Mouse (Mus musculus): ENCODE results near the gene Osm. TPM values are rescaled to one million over a fixed set of nuclear protein-coding genes. Genes with fewer than 3 reads are reported as not detected.
A peak's percentile ranks its signal among the peaks of the same experiment; 100 is the strongest.

Gene Osm
- total RNA-seq, 2 experiments from 2014 or later = not detected

DNA sequence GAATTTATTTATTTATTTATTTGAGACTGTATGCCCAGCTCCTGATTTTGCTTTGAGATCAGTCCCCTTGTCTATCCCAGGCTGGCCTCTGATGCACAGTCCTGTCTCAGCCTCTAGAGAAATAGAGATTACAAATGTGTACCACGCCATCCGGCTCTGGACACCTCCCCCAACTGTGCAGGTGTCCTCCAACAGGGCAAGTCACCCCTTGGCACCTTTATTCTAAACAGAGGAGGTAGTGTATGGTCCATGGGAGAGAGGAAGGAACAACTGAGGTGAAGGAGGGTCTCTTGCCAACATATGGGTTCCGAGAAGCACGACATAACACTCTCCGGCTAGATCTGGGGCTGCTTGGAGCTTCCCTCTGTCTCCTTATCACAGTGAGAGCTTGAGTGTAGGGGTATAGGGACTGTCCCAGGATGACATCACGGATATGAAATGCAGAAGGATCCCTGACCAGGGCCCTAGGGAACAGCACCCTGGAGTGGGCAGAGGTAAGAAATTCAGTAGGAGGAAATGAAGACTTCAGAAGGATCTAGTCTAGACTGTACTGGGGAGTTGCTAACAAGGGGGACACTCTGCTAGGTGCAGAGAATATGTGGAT lies 1.1 kb upstream of the Osm start:
- no peak for DNase-seq (ENCODE audit: low spot score in 2 of 2)
- intact Hi-C loops (cut with DNase I) = no loop called here

DNA sequence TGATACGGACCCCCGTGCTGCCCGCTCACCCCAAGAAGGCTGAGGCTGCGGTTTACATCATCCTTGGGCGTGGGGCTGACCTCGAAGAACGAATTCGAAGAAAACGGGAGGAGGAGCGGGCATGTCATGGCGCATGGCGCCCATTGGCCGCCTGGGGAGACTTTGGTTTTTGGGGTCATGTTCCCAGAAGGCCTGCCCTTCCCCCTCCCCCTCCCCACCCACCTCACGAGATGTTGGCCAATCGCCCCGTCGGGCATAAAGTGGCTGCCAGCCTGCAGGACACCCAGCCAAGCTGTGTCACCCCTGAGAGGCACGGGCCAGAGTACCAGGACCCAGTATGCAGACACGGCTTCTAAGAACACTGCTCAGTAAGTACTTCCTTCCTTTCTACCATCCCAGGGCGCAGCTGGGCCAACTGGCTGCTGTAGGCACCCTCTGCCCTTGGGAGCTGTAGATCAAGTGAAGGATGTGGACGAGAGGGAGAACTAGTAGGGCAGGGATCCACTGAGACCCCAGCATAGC lies 387 bp downstream of the Osm start:
- intact Hi-C loops (cut with DNase I) = no loop called here

DNA sequence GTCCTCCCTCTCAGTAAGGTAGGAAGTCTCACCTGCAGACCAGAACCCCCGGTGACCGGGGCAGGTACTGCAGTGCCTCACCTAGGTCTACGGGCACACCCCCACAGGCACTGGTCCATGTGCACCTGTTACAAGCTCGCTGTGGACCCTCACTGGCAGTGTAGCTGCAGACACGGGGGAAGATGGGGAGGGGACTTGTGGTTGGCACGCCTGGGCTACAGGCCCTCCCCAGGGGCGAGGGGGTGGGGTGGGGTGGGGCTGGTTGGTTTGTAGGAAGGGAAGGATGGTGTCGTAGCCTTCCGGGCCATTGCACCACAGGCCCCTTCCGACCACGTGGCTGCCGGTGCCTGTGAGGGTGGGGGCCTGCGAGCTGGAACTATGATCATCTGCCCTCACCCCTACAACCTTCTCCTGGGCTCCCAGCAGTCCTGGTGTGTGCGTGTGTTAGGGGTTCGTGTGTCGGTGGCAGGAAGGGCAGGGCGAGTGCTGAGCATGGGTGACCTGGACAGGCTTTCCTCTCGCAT lies 1.2 kb downstream of the Osm start:
- no peak for DNase-seq (ENCODE audit: low spot score in 2 of 2)
- intact Hi-C loops (cut with DNase I) = no loop called here

More for the DNA sequence above, 387 bp downstream of the Osm start:
- no peak for DNase-seq (ENCODE audit: low spot score in 2 of 2)

DNA sequence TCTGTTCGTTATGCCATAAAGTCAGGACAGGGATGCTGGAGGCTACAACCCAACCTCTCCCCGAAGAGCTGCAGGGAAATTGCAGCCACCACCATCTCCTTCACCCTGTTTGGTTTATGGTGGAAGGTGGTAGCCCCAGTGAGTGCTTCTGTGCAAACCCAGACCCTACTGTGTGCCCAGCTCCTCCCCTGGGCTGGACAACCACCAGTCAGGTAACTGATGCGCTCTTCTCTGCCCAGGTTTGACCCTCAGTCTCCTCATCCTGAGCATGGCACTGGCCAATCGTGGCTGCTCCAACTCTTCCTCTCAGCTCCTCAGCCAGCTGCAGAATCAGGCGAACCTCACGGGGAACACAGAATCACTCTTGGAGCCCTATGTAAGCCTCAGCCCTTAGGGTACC lies 1.9 kb downstream of the Osm start:
- no peak for DNase-seq (ENCODE audit: low spot score in 2 of 2)
- intact Hi-C loops (cut with DNase I) = no loop called here

DNA sequence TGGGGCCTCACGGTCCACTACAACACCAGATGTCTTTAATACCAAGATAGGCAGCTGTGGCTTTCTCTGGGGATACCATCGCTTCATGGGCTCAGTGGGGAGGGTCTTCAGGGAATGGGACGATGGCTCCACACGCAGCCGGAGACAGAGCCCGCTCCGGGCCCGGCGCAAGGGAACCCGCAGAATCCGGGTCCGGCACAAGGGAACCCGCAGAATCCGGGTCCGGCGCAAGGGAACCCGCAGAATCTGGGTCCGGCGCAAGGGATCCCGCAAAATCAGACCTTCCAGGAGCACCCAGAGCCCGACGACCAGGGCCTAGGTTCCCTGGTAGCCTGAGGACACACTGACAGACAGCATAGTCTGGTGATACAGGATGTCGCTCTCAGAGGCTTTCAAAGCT lies 3.5 kb downstream of the Osm start:
- intact Hi-C loops (cut with DNase I) = no loop called here
- DNase-seq (ENCODE audit: low spot score in 2 of 2) = no peak

DNA sequence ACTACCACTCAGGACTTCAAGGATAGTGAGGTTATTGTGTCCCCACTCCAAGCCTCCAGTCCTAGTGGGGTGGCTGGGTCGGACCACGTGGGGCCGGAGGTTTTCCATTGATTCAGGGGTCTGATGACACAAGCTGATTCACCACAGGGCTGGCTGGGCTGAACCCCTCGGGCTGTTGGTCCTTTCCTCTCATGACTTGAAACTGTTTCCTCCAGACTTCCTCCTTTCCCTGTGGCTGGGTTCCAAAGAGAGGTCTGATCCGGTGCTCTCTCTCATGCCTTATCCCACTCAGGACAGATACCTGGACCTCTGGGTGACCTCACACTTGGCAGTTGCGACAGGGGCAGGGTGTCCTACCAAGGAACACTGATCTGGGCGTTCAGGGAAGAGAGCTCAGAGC lies 3.9 kb downstream of the Osm start:
- intact Hi-C loops (cut with DNase I) = no loop called here
- no peak for DNase-seq (ENCODE audit: low spot score in 2 of 2)

DNA sequence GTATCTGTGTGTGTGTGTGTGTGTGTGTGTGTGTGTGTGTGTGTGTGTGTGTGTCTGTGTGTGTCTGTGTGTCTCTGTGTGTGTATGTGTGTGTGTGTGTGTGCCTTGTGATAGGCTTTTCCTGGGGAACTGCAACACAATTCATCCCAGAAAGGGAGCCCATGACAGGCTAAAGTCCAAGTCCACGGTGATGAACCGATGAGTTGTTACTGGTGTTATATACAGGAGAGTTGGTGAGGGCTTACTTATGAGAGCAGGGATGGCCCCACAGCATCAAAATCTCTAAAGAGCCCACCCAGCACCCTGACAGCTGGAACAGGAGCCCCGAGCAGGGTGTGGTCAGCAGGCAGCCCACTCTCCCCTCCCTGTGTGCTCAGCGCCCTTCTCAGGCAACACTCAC lies 5.0 kb downstream of the Osm start:
- intact Hi-C loops (cut with DNase I) = no loop called here
- DNase-seq (ENCODE audit: low spot score in 2 of 2) = no peak

DNA sequence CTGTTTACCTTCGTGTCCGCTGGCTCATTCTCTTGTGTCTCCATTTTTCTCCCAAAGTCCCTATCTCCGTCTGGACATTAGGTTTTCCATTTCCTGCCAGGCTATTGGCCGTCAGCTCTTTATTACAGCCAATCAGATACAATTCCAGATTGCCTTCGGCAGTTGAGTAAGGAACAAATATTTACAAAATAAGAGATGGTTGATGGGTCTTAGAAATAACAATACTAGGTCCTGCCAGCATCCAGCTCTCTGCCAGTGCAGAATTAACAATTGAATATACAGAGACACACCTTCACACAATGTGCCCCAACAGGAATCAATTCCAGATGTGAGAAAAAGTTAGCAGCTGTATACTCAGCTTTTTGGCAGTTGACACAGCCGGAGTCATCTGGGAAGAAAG lies 9.9 kb downstream of the Osm start:
- no peak for DNase-seq (ENCODE audit: low spot score in 2 of 2)
- intact Hi-C loops (cut with DNase I) = no loop called here

DNA sequence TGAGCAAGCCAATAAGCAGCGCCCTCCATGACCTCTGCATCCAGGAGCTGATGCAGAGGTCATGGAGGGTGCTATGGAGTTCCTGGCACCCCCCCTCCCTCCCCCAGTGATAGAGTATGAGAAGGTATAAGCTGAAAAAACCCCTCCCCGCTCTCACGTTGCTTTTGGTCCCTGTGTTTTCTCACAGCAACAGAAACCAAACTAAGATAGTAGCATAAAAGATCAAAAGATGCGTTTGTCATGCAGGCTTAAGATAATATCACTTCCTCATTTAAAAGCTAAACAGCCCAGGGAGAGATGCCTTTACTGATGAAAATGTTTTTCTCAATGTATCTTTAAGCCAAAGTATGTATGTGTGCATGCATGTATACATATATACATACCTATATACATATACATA lies 10.4 kb downstream of the Osm start:
- intact Hi-C loops (cut with DNase I) = no loop called here
- DNase-seq (ENCODE audit: low spot score in 2 of 2) = no peak

DNA sequence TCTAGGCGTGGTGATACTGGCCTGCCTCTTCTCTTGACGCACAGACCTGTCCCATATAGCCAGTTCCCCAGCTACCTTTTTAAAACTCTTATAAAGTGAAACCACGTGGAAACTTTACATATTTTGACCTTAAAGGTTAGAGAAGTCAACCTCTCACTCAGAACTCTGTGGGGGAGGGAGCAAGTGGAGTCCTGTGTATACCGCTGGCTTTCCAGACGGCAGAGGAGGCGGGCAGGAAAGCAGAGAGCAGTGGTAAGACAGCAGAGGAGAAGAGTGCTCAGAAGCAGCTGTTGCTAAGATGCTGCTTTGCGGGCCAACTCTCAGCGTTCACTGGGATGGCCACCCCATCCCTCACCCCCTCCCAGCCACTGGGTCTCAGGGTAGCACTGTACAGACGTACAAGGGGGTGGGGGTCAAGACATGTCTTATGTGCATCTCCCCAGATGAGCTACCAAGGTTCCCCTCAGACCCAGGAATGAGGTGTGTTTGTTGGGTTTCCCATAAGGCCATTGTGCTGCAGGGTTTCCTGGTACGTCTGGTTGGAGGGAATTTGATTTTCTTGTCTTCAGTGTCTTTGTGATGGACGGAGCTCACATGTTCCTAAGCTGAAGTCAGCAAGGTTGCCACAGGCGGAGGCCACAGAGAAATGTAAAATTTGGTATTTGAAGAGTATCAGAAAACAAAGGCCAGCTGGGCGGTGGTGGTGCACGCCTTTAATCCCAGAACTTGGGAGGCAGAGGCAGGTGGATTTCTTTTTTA lies 11.2 kb downstream of the Osm start:
- DNase-seq (ENCODE audit: low spot score in 2 of 2) = no peak
- intact Hi-C loops (cut with DNase I) = no loop called here

DNA sequence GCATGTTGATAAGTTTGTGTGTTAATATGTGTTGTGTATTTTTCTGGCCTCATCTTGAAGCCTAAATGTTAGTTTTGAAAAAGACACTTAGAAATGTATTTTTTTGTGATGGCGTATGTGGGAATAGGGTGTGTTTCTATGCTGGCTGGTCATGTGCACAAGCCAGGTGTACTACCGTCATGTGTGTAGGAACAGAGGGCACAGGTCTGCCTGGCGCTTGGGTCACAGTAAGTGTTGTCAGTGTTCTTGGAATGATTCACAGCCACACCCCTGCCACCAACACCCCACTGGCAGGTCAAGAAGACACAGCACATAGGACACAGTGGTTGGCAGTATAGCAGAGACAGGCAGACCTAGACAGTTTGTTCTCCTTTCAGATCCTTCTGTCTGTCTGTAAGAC lies 12.9 kb downstream of the Osm start:
- intact Hi-C loops (cut with DNase I) = no loop called here
- no peak for DNase-seq (ENCODE audit: low spot score in 2 of 2)

DNA sequence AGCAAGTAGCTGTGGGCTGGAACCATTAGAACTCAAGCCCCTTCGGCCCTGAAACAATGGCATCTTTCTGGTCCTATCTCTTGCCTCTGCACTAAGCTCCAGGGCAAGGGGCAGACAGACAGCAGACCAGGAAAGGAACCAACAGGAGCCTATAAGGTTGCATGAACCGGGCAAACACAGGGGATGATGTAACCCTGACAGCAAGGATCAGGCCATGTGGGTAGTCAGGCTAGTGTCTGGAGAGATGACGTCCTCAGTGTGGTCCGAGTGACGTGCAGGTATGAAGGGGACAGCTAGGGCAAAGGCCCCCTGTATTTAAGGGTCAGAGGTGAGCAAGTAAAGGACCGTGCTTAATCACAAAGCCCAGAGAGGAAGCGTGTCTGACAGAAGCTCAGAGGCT lies 14.1 kb downstream of the Osm start:
- intact Hi-C loops (cut with DNase I) = no loop called here
- DNase-seq (ENCODE audit: low spot score in 2 of 2) = no peak

DNA sequence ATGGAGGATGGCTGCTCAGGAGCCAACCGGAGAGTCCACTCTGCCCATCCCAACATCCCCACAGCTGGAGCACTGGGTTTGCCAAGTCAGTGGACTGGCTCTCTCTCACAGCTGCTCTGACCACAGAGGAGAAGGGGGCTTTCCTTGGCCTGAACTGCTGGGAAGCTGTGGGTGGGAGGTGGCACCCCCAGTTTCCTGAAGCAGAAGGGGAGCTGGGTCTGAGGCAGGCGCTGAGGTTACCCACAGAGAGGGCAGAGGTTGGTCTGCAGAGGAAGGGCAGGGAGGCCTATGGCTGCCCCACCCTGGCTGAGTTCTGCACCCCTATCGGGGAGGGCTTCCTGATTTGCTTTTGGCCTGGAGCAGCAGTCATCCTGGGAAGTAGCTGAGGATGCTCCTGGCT lies 15.2 kb downstream of the Osm start:
- intact Hi-C loops (cut with DNase I) = no loop called here

DNA sequence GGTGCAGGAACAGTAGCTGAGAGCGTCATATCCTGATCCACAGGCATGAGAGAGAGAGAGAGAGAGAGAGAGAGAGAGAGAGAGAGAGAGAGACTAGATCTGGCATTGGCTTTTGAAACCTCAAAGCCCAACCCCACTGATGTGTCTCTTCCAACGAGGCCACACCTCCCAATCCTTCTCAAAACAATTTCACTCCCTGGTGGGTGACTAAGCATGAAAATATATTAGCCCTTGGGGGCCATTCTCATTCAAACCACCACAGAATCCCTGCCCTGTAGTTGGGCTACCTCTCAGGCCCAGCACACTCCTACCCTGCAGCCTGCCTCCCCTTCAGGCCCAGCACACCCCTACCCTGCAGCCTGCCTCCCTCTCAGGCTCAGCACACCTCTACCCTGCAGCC lies 16.7 kb downstream of the Osm start:
- intact Hi-C loops (cut with DNase I) = no loop called here
- no peak for DNase-seq (ENCODE audit: low spot score in 2 of 2)

More for the DNA sequence above, 15.2 kb downstream of the Osm start:
- no peak for DNase-seq (ENCODE audit: low spot score in 2 of 2)

DNA sequence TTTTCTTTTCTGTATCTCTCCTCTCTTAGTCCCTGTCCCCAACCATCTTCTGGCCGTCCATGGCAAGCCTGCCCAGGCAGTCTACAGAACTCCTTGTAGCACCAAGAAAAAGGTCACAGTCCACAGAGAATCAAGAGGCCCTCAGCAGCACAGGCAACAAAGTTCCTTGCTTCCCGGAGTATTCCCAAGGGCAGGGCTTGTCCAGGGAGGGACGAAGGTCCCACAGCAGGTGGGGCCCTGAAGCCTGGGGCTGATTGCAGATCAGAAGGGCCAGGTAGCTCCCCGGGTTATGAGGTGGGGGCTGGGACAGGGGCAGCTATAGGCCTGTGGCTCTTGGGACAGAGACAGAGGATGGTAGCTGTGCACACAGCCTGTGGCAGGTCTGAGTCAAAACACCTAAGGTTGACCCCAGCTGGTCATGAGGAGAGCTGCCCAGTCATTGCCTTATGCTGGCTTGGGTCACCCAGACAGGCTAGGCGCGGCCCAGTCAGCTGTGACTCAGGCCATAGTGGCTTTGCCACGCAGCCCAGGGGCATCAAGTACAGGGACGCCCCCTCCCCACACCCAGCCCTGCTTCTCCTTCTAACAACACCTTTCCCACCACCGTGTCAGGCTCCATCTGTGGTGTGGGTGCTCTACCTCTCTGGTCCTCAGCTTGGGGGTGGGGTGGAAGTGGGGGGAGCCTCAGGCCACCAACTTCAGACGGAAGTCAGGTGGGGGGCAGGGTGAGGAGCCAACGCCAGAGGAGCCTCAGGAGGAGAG lies 20.8 kb downstream of the Osm start, which contains the start of gene Lif:
TSS of gene Lif (plus strand) at position 712 of the 762 bp plus-strand sequence.
- intact Hi-C loops (cut with DNase I) = loop anchor here (5.0 kb wide), 1 partner anchor 35 kb away; no protein-coding TSS in a partner anchor
- no peak for DNase-seq (ENCODE audit: low spot score in 2 of 2)

DNA sequence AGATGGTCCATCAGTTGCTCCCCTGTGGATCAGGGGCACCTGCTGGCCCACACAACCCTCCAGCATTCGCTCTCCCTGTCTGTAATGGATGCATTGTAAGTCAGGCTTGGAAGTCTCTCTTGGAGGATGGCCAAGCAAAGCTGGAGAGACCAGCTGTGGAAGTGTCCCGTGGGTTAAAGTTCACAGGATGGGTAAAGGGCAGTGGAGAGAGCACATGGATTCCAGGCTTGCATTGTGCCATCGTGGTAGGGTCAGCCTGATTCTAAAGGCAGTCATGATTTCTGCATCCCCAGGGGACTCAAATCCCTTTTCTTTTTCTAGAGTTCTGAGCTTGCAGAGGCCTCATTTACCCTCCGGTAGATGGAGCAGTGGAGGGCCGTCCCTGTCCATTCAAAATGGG lies 21.5 kb downstream of the Osm start:
- DNase-seq (ENCODE audit: low spot score in 2 of 2) = no peak
- intact Hi-C loops (cut with DNase I) = loop anchor here (1.0 to 5.0 kb wide), 2 partner anchors 35 to 165 kb away; no protein-coding TSS in a partner anchor

DNA sequence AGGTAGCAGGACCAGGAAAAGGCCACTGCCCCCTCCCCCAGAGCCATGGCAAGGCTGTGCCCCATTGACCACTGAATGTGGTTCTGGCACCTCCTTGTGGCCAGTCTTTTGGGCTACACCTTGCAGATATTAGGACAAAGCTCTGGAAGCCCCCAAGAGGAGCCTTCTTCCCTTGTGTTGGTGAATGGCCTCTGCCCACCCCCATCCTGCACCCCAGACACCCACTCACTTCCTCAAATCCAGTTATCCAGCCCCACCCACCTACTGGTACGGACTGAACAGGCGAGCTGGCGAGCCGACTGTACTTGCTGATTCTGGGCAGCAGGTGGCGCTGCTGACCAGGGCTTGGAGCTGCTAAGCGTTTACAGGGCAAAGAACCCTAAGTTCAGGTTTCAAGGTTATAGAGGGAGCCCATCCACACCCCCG lies 22.4 kb downstream of the Osm start:
- DNase-seq (ENCODE audit: low spot score in 2 of 2) = peak; percentile 78 to 82
- intact Hi-C loops (cut with DNase I) = loop anchor here (1.0 to 5.0 kb wide), 2 partner anchors 36 to 164 kb away; no protein-coding TSS in a partner anchor

DNA sequence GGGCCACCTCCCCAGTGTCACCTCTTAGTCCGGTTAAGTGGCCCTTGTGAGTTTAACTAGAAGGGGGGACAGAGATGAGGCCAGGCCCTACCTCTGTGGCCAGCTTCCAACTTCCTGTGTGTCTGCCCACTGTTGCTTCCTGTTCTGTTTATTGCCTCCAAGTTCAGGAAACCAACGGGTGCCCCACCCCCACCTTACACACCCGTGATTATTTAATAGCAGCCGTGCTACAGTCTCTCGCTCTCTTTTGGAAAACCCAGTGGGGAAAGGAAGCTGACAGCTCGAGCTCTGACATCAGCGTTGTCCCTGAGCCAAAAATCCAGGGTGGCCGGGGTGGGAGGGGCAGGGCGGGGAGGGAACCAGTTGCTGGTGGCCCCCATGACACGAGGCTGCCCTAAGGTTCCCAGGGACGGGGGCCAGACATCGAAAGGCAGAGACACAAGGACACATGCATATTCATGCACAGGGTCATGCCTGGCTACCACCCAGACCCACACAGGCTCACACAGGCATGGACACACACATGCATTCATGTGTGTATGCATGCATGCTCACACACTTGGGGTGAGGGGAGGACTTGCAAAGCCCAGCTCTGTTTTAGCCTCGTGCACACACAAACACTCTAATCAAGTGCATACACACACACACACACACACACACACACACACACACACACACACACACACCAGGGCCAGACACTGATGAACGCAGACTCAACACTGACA lies 24.4 kb downstream of the Osm start:
- intact Hi-C loops (cut with DNase I) = no loop called here

DNA sequence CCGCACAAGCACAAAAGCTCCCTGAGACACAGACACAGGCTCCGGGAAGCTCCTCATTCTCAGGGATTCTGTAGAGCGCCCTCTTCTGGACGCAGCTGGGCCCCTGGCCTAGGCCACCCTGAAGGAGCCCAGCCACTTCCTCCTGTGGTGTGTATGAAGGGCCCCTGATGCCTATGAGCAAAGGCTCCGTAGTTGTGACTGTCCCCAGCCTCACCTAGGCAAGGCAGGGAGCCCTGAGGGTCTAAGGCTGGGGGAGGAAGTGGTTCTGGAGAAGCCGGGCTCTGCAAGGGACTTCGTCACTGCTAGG lies 24.9 kb downstream of the Osm start:
- intact Hi-C loops (cut with DNase I) = no loop called here
- peak in 1 of 2 experiments; percentile 22 for DNase-seq (ENCODE audit: low spot score in 2 of 2)

More for the DNA sequence above, 24.4 kb downstream of the Osm start:
- DNase-seq (ENCODE audit: low spot score in 2 of 2) = no peak

DNA sequence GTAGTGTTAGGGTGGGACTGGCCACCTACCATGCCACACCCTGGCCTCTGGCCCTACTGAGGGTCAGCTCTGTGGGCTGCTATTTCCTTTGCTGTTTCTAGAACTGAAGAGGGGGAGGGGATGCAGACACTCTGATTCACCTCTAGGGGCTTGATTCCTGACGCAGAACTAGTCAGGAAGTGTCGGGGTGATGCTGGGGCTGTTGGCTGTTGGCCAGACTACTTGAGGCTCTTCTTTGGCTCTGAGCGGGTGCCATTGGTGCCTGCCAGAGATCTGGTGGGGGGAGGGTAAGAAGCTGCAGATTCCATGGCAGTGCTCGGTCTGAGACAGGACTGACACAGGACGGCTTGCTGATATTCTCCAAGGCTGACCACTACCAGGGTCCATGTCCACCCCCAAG lies 25.7 kb downstream of the Osm start:
- DNase-seq (ENCODE audit: low spot score in 2 of 2) = no peak
- intact Hi-C loops (cut with DNase I) = no loop called here

Measured in left cerebral cortex, postnatal 36 days (tissue).